Mouse (Mus musculus) CH12.LX (cell line): ENCODE results near the gene Smim24.

ENCODE experiments used
- CTCF ChIP-seq, 2 experiments: IDR thresholded peaks in 1 of 2; conservative IDR thresholded peaks in 1 of 2; 2 replicates each; pipeline ENCODE4 v1.5.1; 2011 to 2012; ENCODE audit warnings: low read depth in 2 of 2, low read length in 2 of 2, improper control_type of control experiment in 1 of 2, inconsistent platforms in 1 of 2, mild to moderate bottlenecking in 1 of 2, moderate library complexity in 1 of 2
- HCFC1 ChIP-seq: IDR thresholded peaks from 2 replicates; pipeline ENCODE4 v1.6.1; 2012; ENCODE audit warnings: low read depth, mild to moderate bottlenecking, inconsistent platforms, low read length, improper control_type of control experiment
- MAX ChIP-seq: IDR thresholded peaks from 2 replicates; pipeline ENCODE4 v1.6.1; 2011; ENCODE audit warnings: low read length, improper control_type of control experiment
- POLR2A ChIP-seq: IDR thresholded peaks from 2 replicates; pipeline ENCODE4 v1.6.1; 2011; ENCODE audit warnings: low read depth, mild to moderate bottlenecking, improper control_type of control experiment, low read length
- SIN3A ChIP-seq: IDR thresholded peaks from 2 replicates; pipeline ENCODE4 v1.6.1; 2012; ENCODE audit warnings: low read length, improper control_type of control experiment, inconsistent platforms
- ZC3H11A ChIP-seq: IDR thresholded peaks from 2 replicates; pipeline ENCODE4 v1.6.1; 2012; ENCODE audit warnings: low read depth, mild to moderate bottlenecking, inconsistent platforms, low read length, improper control_type of control experiment

DNA sequence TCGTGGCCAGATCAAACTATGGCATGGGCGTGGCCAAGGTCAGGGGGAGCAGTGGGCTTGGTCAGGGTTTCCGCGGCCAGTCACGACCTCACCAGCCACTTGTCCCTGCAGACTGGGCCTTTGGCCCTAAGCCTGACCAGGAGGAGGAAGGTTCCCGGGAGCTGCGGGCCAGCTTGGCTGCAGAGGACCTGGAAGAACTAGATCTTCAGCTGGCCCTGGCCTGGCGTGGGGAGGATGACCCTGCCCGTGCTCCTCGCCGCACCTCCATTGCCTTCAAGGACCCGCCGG lies 2.2 kb upstream of the Smim24 start:
- TF ChIP-seq SIN3A: no peak
- no peak for TF ChIP-seq CTCF (conservative IDR thresholded peaks at IDR 0.05 in 1 of 2, IDR thresholded peaks at IDR 0.05 in 1 of 2; ENCODE audit: low read depth in 2 of 2, low read length in 2 of 2)
- TF ChIP-seq POLR2A: no peak
- TF ChIP-seq HCFC1: no peak
- TF ChIP-seq ZC3H11A: no peak
- TF ChIP-seq MAX: no peak
